Mouse (Mus musculus): ENCODE data around the gene Surf2. TPM values are rescaled to one million over a fixed set of nuclear protein-coding genes. Genes with fewer than 3 reads are reported as not detected.

Surf2 gene
- total RNA-seq, 2 experiments from 2014 or later: 11.5 to 12.5 TPM

DNA sequence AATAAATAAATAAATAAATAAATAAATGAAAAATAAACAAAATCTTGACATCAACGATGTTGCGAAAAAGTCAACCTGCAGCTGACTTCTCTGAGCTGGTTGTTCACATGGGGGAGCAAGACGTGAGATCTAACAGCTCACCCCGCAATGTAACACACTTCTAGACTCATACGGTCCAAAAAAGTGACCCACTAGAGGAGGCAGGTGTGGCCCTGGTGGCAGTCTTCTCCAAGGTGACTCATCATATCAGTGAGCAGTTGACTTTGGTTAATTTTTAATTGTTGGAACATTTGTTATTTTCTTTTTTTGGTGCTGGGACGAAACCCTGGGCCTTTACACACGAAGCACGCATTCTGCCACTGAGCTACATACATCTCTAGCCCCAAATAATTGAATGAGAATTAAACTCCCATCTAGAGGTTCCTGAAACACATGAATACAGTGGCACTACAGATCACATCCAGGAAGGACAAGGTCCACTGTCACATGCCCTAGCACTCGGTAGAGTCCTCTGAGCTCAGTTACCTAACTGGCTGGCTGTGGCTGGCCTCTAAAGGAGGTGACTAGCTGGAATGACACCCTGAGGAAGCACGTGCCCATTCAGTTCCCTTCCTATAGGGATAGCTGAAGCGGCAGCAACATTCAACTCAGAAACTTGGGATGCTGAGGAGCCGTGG, 40.8 kb downstream of the Surf2 start:
- no peak for DNase-seq (ENCODE audit: low spot score)

DNA sequence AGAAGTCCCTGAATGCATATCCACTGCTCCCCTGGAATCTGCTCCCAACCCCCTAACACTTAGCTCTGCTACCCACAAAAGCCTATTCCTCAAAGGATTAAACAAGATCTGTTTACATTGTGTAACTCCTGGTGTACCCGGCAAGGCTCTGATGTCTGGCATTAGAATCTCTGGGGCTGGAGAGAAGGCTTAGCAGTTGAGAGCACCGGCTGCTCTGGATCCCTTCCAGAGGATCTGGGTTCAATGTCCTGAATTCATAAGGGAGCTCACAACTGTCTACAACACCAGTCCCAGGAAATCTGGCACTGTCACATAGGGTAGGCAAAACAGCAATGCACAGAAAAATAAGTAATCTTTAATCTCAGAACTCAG, 41.3 kb downstream of the Surf2 start:
- DNase-seq (ENCODE audit: low spot score): no peak

DNA sequence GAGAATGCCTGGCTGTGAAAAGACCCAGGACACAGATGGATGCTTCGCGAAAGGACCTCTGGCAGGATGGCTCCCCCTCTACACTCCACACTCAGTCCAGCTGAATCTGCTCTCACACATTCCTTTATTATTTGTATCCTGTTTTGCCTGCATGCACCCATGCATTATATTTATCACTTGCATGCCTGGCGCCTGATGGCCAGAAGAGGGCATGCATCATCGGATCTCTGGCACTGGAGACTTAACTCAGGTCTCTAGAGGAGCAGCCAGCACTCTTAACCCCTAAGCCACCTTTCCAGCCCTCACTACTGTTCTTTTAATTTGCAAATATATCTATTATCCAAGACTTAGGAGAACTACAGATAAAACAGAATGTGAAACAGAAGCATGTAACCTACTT, 44.6 kb downstream of the Surf2 start:
- no peak for DNase-seq (ENCODE audit: low spot score)

- peak; percentile 94 for DNase-seq (ENCODE audit: low spot score)
Observed at GRCm38 (mm10) chr2:26963923-26964723, 48.0 kb downstream of the Surf2 start, which contains the start of gene Rexo4. TSS of gene Rexo4 (minus strand) at chr2:26964386.

DNA sequence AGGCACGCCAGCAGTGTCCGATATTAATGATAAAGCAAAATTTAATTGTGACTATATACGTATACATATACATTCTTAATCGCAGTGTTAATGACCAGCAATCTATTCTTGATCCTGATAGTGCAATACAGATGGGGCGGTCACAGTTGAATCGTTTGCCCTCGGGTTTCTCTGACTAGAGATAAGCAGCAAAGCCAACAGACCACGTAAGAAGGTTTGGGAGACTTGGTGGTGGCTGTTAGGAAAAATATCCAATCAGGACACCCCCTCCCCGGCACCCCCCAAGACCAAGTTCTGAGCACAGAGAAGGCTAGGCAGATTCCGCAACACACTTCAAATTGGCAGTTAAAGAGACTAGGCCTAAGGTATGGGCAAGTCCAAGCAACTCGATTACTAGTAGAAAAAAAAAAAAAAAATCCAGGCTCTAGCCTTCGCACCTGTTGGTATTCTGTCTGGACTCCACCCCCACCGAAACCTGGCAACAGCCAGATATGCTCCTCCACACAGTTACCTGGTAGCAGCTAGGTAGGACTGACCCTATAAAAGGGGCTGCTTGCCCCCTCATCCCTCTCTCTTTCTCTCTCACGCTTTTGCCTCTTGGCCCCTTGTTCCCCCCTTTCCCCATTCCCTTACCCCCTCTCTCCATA, 48.7 kb downstream of the Surf2 start:
- DNase-seq (ENCODE audit: low spot score): no peak

GRCm38 (mm10) chr2:26967262-26967661, 51.1 kb downstream of the Surf2 start:
- DNase-seq (ENCODE audit: low spot score): no peak

Other genes starting within 250 kb of the Surf2 start
- gene Lcn4, start 245.1 kb upstream of the Surf2 start, total RNA-seq (2021): not detected
- not detected for gene Abo, start 51.4 kb upstream of the Surf2 start, total RNA-seq (2021)
- 10 to 100 TPM; 11.6 to 12.1 TPM for gene Surf6, start 13.5 kb upstream of the Surf2 start, total RNA-seq (2021)
- 10 to 100 TPM; 16.7 to 17.4 TPM for gene Med22, start 5.7 kb upstream of the Surf2 start, total RNA-seq (2021)
- 100 to 1,000 TPM; 278 to 285 TPM for gene Rpl7a, start 5.6 kb upstream of the Surf2 start, total RNA-seq (2021)
- 10 to 100 TPM; 41.4 to 43.1 TPM for gene Surf1, start 163 bp downstream of the Surf2 start, total RNA-seq (2021)
- 10 to 100 TPM; 69.8 to 70.0 TPM for gene Surf4, start 17.6 kb downstream of the Surf2 start, total RNA-seq (2021)
- gene Stkld1, start 17.7 kb downstream of the Surf2 start, total RNA-seq (2021): under 1 TPM in 1 of 2 experiments, not detected in 1; 0.24 TPM
- 10 to 100 TPM; 14.4 to 14.7 TPM for gene Rexo4, start 48.0 kb downstream of the Surf2 start, total RNA-seq (2021)
- not detected for gene Adamts13, start 57.0 kb downstream of the Surf2 start, total RNA-seq (2021)
- 10 to 100 TPM; 31.2 to 34.2 TPM for gene Cacfd1, start 93.6 kb downstream of the Surf2 start, total RNA-seq (2021)
- under 1 TPM in 1 of 2 experiments, not detected in 1; 0.17 TPM for gene Slc2a6, start 111.6 kb downstream of the Surf2 start, total RNA-seq (2021)
- under 1 TPM; 0.18 to 0.21 TPM for gene Mymk, start 155.8 kb downstream of the Surf2 start, total RNA-seq (2021)
- 1 to 10 TPM; 2.7 to 6.9 TPM for gene Adamtsl2, start 163.0 kb downstream of the Surf2 start, total RNA-seq (2021)
- not detected for gene Fam163b, start 226.1 kb downstream of the Surf2 start, total RNA-seq (2021)
- gene Dbh, start 248.9 kb downstream of the Surf2 start, total RNA-seq (2021): not detected

All from gastrocnemius, adult 18-20 months (tissue).